In genomic region chr13:88833732-88834131, GRCm38 (mm10) we compare ENCODE assay signal across 28 mouse cellular contexts. TPM values are rescaled to one million over a fixed set of nuclear protein-coding genes. Genes with fewer than 3 reads are reported as not detected.
"Had no signal": no experiment of that assay in that cellular context is flagged by ENCODE, and none has a peak within 500 bp of the region (broad histone marks: within the 10 kb centered on the region; RNA-seq: fewer than 3 reads in every experiment).

No protein-coding gene starts in this region.

- H3K9me3 ChIP-seq: embryonic facial prominence, embryonic 10.5 days; embryonic facial prominence, embryonic 12.5 days; embryonic facial prominence, embryonic 13.5 days; embryonic facial prominence, embryonic 15.5 days; forebrain, embryonic 10.5 days; forebrain, embryonic 12.5 days; forebrain, embryonic 13.5 days; forebrain, embryonic 15.5 days; heart, embryonic 10.5 days had no signal

- H3K4me3 ChIP-seq: embryonic facial prominence, embryonic 10.5 days; embryonic facial prominence, embryonic 12.5 days; embryonic facial prominence, embryonic 13.5 days; embryonic facial prominence, embryonic 15.5 days; erythroblast, embryonic 14.5 days; forebrain, embryonic 10.5 days; forebrain, embryonic 12.5 days; forebrain, embryonic 13.5 days; forebrain, embryonic 15.5 days; gastrocnemius, adult 2 months; heart, adult 2 months; heart, embryonic 10.5 days had no signal

- DNase-seq: cerebellum, postnatal 10 days; cerebellum, postnatal 14 days; cerebellum, postnatal 25 days; cerebellum, postnatal 36 days; embryo, embryonic 11 days; forebrain, postnatal 0 days; gastrocnemius, adult 2 months; gastrocnemius, postnatal 10 days; gastrocnemius, postnatal 14 days; gastrocnemius, postnatal 25 days; gastrocnemius, postnatal 36 days; heart, adult 11 months; heart, adult 18-20 months; heart, adult 2 months had no signal

- H3K9ac ChIP-seq: embryonic facial prominence, embryonic 12.5 days; embryonic facial prominence, embryonic 13.5 days; embryonic facial prominence, embryonic 15.5 days; forebrain, embryonic 12.5 days; forebrain, embryonic 13.5 days; forebrain, embryonic 15.5 days; forebrain, postnatal 0 days had no signal

- ATAC-seq: forebrain, embryonic 13.5 days; forebrain, embryonic 14.5 days; forebrain, embryonic 15.5 days; forebrain, embryonic 16.5 days; forebrain, postnatal 0 days had no signal

- H3K27me3 ChIP-seq: embryonic facial prominence, embryonic 12.5 days; embryonic facial prominence, embryonic 13.5 days; embryonic facial prominence, embryonic 15.5 days; forebrain, embryonic 12.5 days; forebrain, embryonic 13.5 days; forebrain, embryonic 15.5 days had no signal

- H3K27ac ChIP-seq: embryonic facial prominence, embryonic 10.5 days; embryonic facial prominence, embryonic 12.5 days; embryonic facial prominence, embryonic 13.5 days; embryonic facial prominence, embryonic 15.5 days; forebrain, embryonic 10.5 days; forebrain, embryonic 12.5 days; forebrain, embryonic 13.5 days; forebrain, embryonic 15.5 days; gastrocnemius, adult 2 months; heart, adult 2 months; heart, embryonic 10.5 days had no signal

- H3K4me1 ChIP-seq: embryonic facial prominence, embryonic 10.5 days; embryonic facial prominence, embryonic 12.5 days; embryonic facial prominence, embryonic 13.5 days; embryonic facial prominence, embryonic 15.5 days; forebrain, embryonic 10.5 days; forebrain, embryonic 12.5 days; forebrain, embryonic 13.5 days; forebrain, embryonic 15.5 days; heart, embryonic 10.5 days had no signal

- H3K36me3 ChIP-seq: embryonic facial prominence, embryonic 10.5 days; embryonic facial prominence, embryonic 12.5 days; embryonic facial prominence, embryonic 13.5 days; embryonic facial prominence, embryonic 15.5 days; forebrain, embryonic 10.5 days; forebrain, embryonic 12.5 days; forebrain, embryonic 15.5 days; heart, embryonic 10.5 days had no signal

- H3K4me2 ChIP-seq: embryonic facial prominence, embryonic 12.5 days; embryonic facial prominence, embryonic 13.5 days; embryonic facial prominence, embryonic 15.5 days; forebrain, embryonic 12.5 days; forebrain, embryonic 13.5 days; forebrain, embryonic 15.5 days had no signal

RNA-seq across cellular contexts. Expression of gene Edil3, which starts 12.5 kb away (rescaled TPM):
- total RNA-seq: common myeloid progenitor, adult 5-6 weeks; granulocyte monocyte progenitor cell, adult 5-6 weeks had no signal
- polyA plus RNA-seq: erythroblast, embryonic 14.5 days had no signal
